Mouse (Mus musculus) MEL (cell line): ENCODE data around the gene Slc25a25. TPM values are rescaled to one million over a fixed set of nuclear protein-coding genes. Genes with fewer than 3 reads are reported as not detected.

Experiments
- DNase-seq: peaks from one replicate; pipeline ENCODE4 v3.0.0; 2011; ENCODE audit warnings: low read depth, low spot score
- H3K27ac ChIP-seq: 2 replicates; pipeline ENCODE4 v1.5.1; 2012; ENCODE audit warnings: low read depth, mild to moderate bottlenecking, control low read depth, low read length, moderate library complexity; ENCODE audit not compliant: control insufficient read depth
- H3K27me3 ChIP-seq, 2 experiments: fragments of 150-350 bp in 1 of 2; sonication (generic) in 1 of 2; 2 replicates each; pipeline ENCODE4 v1.6.1; 2012; ENCODE audit warnings: low read length in 2 of 2, mild to moderate bottlenecking in 2 of 2, improper control_type of control experiment in 1 of 2, moderate library complexity in 1 of 2; ENCODE audit not compliant: insufficient read depth in 2 of 2, control insufficient read depth in 1 of 2
- H3K36me3 ChIP-seq, 2 experiments: 2 replicates each; pipeline ENCODE4 v1.6.1; 2012 to 2014; ENCODE audit warnings: low read length in 2 of 2, improper control_type of control experiment in 1 of 2, inconsistent platforms in 1 of 2, mild to moderate bottlenecking in 1 of 2; ENCODE audit not compliant: insufficient read depth in 2 of 2, control insufficient read depth in 1 of 2
- H3K4me1 ChIP-seq, 2 experiments: fragments of 150-350 bp in 1 of 2; sonication (generic) in 1 of 2; 2 replicates each; pipeline ENCODE4 v1.6.1; 2012; ENCODE audit warnings: low read length in 2 of 2, improper control_type of control experiment in 1 of 2, mild to moderate bottlenecking in 1 of 2; ENCODE audit not compliant: insufficient read depth in 2 of 2, control insufficient read depth in 1 of 2
- H3K4me3 ChIP-seq, 2 experiments: fragments of 150-350 bp in 1 of 2; sonication (generic) in 1 of 2; 2 replicates each; pipeline ENCODE4 v1.5.1; 2012; ENCODE audit warnings: low read depth in 2 of 2, low read length in 2 of 2, mild to moderate bottlenecking in 2 of 2, moderate library complexity in 2 of 2, control low read depth in 1 of 2, improper control_type of control experiment in 1 of 2; ENCODE audit not compliant: control insufficient read depth in 1 of 2, insufficient read depth in 1 of 2
- H3K79me2 ChIP-seq: 2 replicates; pipeline ENCODE4 v1.6.1; 2012; ENCODE audit warnings: mild to moderate bottlenecking, low read length, moderate library complexity; ENCODE audit not compliant: control insufficient read depth, poor library complexity, insufficient read depth
- H3K9ac ChIP-seq: 2 replicates; pipeline ENCODE4 v1.6.1; 2012; ENCODE audit warnings: low read depth, mild to moderate bottlenecking, control low read depth, low read length, moderate library complexity; ENCODE audit not compliant: control insufficient read depth, poor library complexity, severe bottlenecking
- H3K9me3 ChIP-seq: fragments of 150-350 bp; sonication (generic); replicated peaks from 2 replicates; pipeline ENCODE4 v1.6.1; 2012; ENCODE audit warnings: mild to moderate bottlenecking, low read length, improper control_type of control experiment, moderate library complexity; ENCODE audit not compliant: insufficient read depth
- BHLHE40 ChIP-seq: IDR thresholded peaks from 2 replicates; pipeline ENCODE4 v1.6.1; 2012; ENCODE audit warnings: low read depth, mild to moderate bottlenecking, inconsistent platforms, low read length, improper control_type of control experiment, borderline replicate concordance
- CHD1 ChIP-seq: IDR thresholded peaks from 2 replicates; pipeline ENCODE4 v1.6.1; 2012; ENCODE audit warnings: low read depth, mild to moderate bottlenecking, inconsistent platforms, low read length, improper control_type of control experiment
- CHD2 ChIP-seq: IDR thresholded peaks from 2 replicates; pipeline ENCODE4 v1.6.1; 2011; ENCODE audit warnings: low read length, improper control_type of control experiment
- EP300 ChIP-seq, 2 experiments: IDR thresholded peaks; 2 replicates each; pipeline ENCODE4 v1.6.1; 2011; ENCODE audit warnings: improper control_type of control experiment in 2 of 2, low read length in 2 of 2, low read depth in 1 of 2, mild to moderate bottlenecking in 1 of 2
- GABPA ChIP-seq: IDR thresholded peaks from 2 replicates; pipeline ENCODE4 v1.6.1; 2012; ENCODE audit warnings: low read depth, mild to moderate bottlenecking, inconsistent platforms, low read length, improper control_type of control experiment, moderate library complexity
- HCFC1 ChIP-seq: IDR thresholded peaks from 2 replicates; pipeline ENCODE4 v1.6.1; 2012; ENCODE audit warnings: low read depth, mild to moderate bottlenecking, inconsistent platforms, low read length, improper control_type of control experiment, moderate library complexity
- JUND ChIP-seq: IDR thresholded peaks from 2 replicates; pipeline ENCODE4 v1.6.1; 2011; ENCODE audit warnings: low read depth, mild to moderate bottlenecking, improper control_type of control experiment, low read length
- KAT2A ChIP-seq: conservative IDR thresholded peaks from 2 replicates; pipeline ENCODE4 v1.6.1; 2012; ENCODE audit warnings: low read depth, low read length, improper control_type of control experiment, inconsistent platforms
- MAFK ChIP-seq: IDR thresholded peaks from 2 replicates; pipeline ENCODE4 v1.6.1; 2011; ENCODE audit warnings: low read depth, mild to moderate bottlenecking, low read length, improper control_type of control experiment, borderline replicate concordance
- MAX ChIP-seq: IDR thresholded peaks from 2 replicates; pipeline ENCODE4 v1.6.1; 2011; ENCODE audit warnings: low read length, improper control_type of control experiment
- MEF2A ChIP-seq: IDR thresholded peaks from 2 replicates; pipeline ENCODE4 v1.6.1; 2014; ENCODE audit warnings: low read depth, mild to moderate bottlenecking, inconsistent platforms, low read length, improper control_type of control experiment; ENCODE audit not compliant: poor library complexity, insufficient replicate concordance, severe bottlenecking; ENCODE audit errors: extremely low read depth
- MXI1 ChIP-seq: IDR thresholded peaks from 2 replicates; pipeline ENCODE4 v1.6.1; 2011; ENCODE audit warnings: mild to moderate bottlenecking, low read depth, low read length, improper control_type of control experiment
- MYB ChIP-seq: IDR thresholded peaks from 2 replicates; pipeline ENCODE4 v1.6.1; 2011; ENCODE audit warnings: mild to moderate bottlenecking, low read depth, low read length, improper control_type of control experiment
- MYC ChIP-seq: IDR thresholded peaks from 2 replicates; pipeline ENCODE4 v1.6.1; 2011; ENCODE audit warnings: low read depth, mild to moderate bottlenecking, low read length, improper control_type of control experiment, moderate library complexity
- POLR2AphosphoS5 ChIP-seq: IDR thresholded peaks from 2 replicates; pipeline ENCODE4 v1.6.1; 2012; ENCODE audit warnings: low read depth, borderline replicate concordance, mild to moderate bottlenecking, inconsistent platforms, low read length, moderate library complexity, mixed read lengths
- RAD21 ChIP-seq: IDR thresholded peaks from 2 replicates; pipeline ENCODE4 v1.6.1; 2011; ENCODE audit warnings: mild to moderate bottlenecking, low read depth, low read length, improper control_type of control experiment
- RCOR1 ChIP-seq: IDR thresholded peaks from 2 replicates; pipeline ENCODE4 v1.6.1; 2012; ENCODE audit warnings: low read depth, mild to moderate bottlenecking, inconsistent platforms, low read length, improper control_type of control experiment
- SIN3A ChIP-seq: IDR thresholded peaks from 2 replicates; pipeline ENCODE4 v1.6.1; 2012; ENCODE audit warnings: low read length, improper control_type of control experiment, inconsistent platforms
- SMC3 ChIP-seq: IDR thresholded peaks from 2 replicates; pipeline ENCODE4 v1.6.1; 2011; ENCODE audit warnings: low read depth, low read length, improper control_type of control experiment
- TAL1 ChIP-seq: IDR thresholded peaks from 2 replicates; pipeline ENCODE4 v1.6.1; 2012; ENCODE audit warnings: mild to moderate bottlenecking, inconsistent platforms, low read length, moderate library complexity, mixed read lengths
- TCF12 ChIP-seq: IDR thresholded peaks from 2 replicates; pipeline ENCODE4 v1.6.1; 2014; ENCODE audit warnings: low read depth, mild to moderate bottlenecking, inconsistent platforms, low read length, improper control_type of control experiment, moderate library complexity
- USF1 ChIP-seq: IDR thresholded peaks from 2 replicates; pipeline ENCODE4 v1.6.1; 2014; ENCODE audit warnings: low read depth, mild to moderate bottlenecking, inconsistent platforms, low read length, improper control_type of control experiment, moderate library complexity
- USF2 ChIP-seq, 2 experiments: IDR thresholded peaks; 2 replicates each; pipeline ENCODE4 v1.6.1; 2011 to 2012; ENCODE audit warnings: improper control_type of control experiment in 2 of 2, low read length in 2 of 2, borderline replicate concordance in 1 of 2, inconsistent platforms in 1 of 2, low read depth in 1 of 2, mild to moderate bottlenecking in 1 of 2; ENCODE audit not compliant: insufficient read depth in 1 of 2
- ZC3H11A ChIP-seq: IDR thresholded peaks from 2 replicates; pipeline ENCODE4 v1.6.1; 2012; ENCODE audit warnings: low read depth, mild to moderate bottlenecking, inconsistent platforms, low read length, improper control_type of control experiment
- ZMIZ1 ChIP-seq: IDR thresholded peaks from 2 replicates; pipeline ENCODE4 v1.6.1; 2012; ENCODE audit warnings: low read depth, mild to moderate bottlenecking, inconsistent platforms, low read length, improper control_type of control experiment, moderate library complexity
- ZNF384 ChIP-seq: IDR thresholded peaks from 2 replicates; pipeline ENCODE4 v1.6.1; 2012; ENCODE audit warnings: low read depth, mild to moderate bottlenecking, inconsistent platforms, low read length, improper control_type of control experiment
- polyA plus RNA-seq, 2 experiments: library from polyadenylated mRNA; stranded (reverse) in 1 of 2; unstranded in 1 of 2; fragments of >175 nt in 1 of 2; fragments of >200 nt in 1 of 2; gene quantifications; 2 replicates each; pipeline versions ENCODE4 v1.2.1 to v1.2.4; 2012; ENCODE audit warnings: low replicate concordance in 2 of 2, low read depth in 1 of 2; ENCODE audit not compliant: insufficient read length in 2 of 2, insufficient read depth in 1 of 2, missing spikeins in 1 of 2
- total RNA-seq: library from RNA; depleted of rRNA; stranded (reverse); fragments of 300-350 nt; gene quantifications from 2 replicates; pipeline ENCODE4 v1.2.3, GENCODE M21; 2012

Gene Slc25a25
- total and polyA plus RNA-seq, 3 experiments = 22.3 to 32.5 TPM; not detected in 1

GRCm38 (mm10) chr2:32430701-32431676 lies 20.3 kb downstream of the Slc25a25 start:
- peaks cover 3 to 7% of the 10 kb centered on the region in 2 experiments; a peak in 2 of 4 replicates for H3K4me1 ChIP-seq
- H3K27ac ChIP-seq = no peak overlapping the region
- no peak for DNase-seq
- peaks cover 20% of the 10 kb centered on the region for H3K79me2 ChIP-seq
- TF ChIP-seq ZC3H11A = no peak
- TF ChIP-seq EP300 (IDR thresholded peaks at IDR 0.05; ENCODE audit: low read depth in 1 of 2, low read length in 2 of 2) = no peak
- no peak for TF ChIP-seq SMC3
- TF ChIP-seq KAT2A = no peak
- TF ChIP-seq MYB = no peak
- TF ChIP-seq HCFC1 = no peak
- TF ChIP-seq BHLHE40 = no peak
- TF ChIP-seq MAX = no peak
- TF ChIP-seq TCF12 = no peak
- TF ChIP-seq POLR2AphosphoS5 = no peak
- no peak for TF ChIP-seq MXI1
- no peak for TF ChIP-seq ZMIZ1
- no peak for TF ChIP-seq TAL1
- peaks cover 0 to 2% of the 10 kb centered on the region in 2 experiments; a peak in 1 of 4 replicates for H3K36me3 ChIP-seq
- no peak overlapping the region for H3K9ac ChIP-seq
- no peak overlapping the region for H3K4me3 ChIP-seq
- H3K27me3 ChIP-seq = no peaks in the 10 kb centered on the region
- no peaks in the 10 kb centered on the region for H3K9me3 ChIP-seq

GRCm38 (mm10) chr2:32429215-32429891 lies 21.9 kb downstream of the Slc25a25 start:
- Histone ChIP-seq H3K27ac (no peak overlapping the region), H3K4me1 (peaks cover 12 to 17% of the 10 kb centered on the region in 2 experiments; a peak in 3 of 4 replicates)

More at GRCm38 (mm10) chr2:32429215-32429891, 21.9 kb downstream of the Slc25a25 start:
- Histone ChIP-seq H3K4me3 (no peak overlapping the region), H3K36me3 (peaks cover 2 to 8% of the 10 kb centered on the region in 2 experiments; a peak in 3 of 4 replicates), H3K9ac (no peak overlapping the region), H3K9me3 (no peaks in the 10 kb centered on the region), H3K27me3 (no peaks in the 10 kb centered on the region), H3K79me2 (peaks cover 18% of the 10 kb centered on the region)
- DNase-seq = peak; percentile 28
- TF ChIP-seq POLR2AphosphoS5 = no peak
- no peak for TF ChIP-seq BHLHE40
- no peak for TF ChIP-seq MYC
- TF ChIP-seq EP300 (IDR thresholded peaks at IDR 0.05; ENCODE audit: low read depth in 1 of 2, low read length in 2 of 2) = no peak
- TF ChIP-seq SIN3A = no peak
- no peak for TF ChIP-seq RAD21
- no peak for TF ChIP-seq GABPA
- TF ChIP-seq TAL1 = no peak
- no peak for TF ChIP-seq MEF2A
- no peak for TF ChIP-seq SMC3
- TF ChIP-seq JUND = no peak
- TF ChIP-seq USF2 (IDR thresholded peaks at IDR 0.05; ENCODE audit: borderline replicate concordance in 1 of 2, insufficient read depth in 1 of 2, low read depth in 1 of 2, low read length in 2 of 2) = no peak
- no peak for TF ChIP-seq RCOR1
- TF ChIP-seq KAT2A = no peak
- TF ChIP-seq ZNF384 = no peak
- no peak for TF ChIP-seq CHD2
- TF ChIP-seq MAFK = no peak
- no peak for TF ChIP-seq USF1
- no peak for TF ChIP-seq CHD1
- TF ChIP-seq ZC3H11A = no peak
